Mouse (Mus musculus) limb, embryonic 13.5 days (tissue): ENCODE results near the gene Rnf34. TPM values are rescaled to one million over a fixed set of nuclear protein-coding genes. Genes with fewer than 3 reads are reported as not detected.
A peak's percentile ranks its signal among the peaks of the same experiment; 100 is the strongest.

Experiments
- ATAC-seq: fragments of 200-750 bp; cut with Nextera tagmentation; 2 replicates; pipeline ENCODE4 v1.8.0; 2017; ENCODE audit warnings: low read depth, moderate number of reproducible peaks, moderate TSS enrichment; ENCODE audit not compliant: low FRiP score
- H3K27ac ChIP-seq: fragments of 300-500 bp; sonication (generic); 2 replicates; pipeline ENCODE4 v1.5.1; 2015; ENCODE audit warnings: inconsistent platforms, mild to moderate bottlenecking, moderate library complexity
- H3K27me3 ChIP-seq: fragments of 300-500 bp; sonication (generic); 2 replicates; pipeline ENCODE4 v1.6.1; 2015; ENCODE audit warnings: mild to moderate bottlenecking, inconsistent platforms
- H3K36me3 ChIP-seq: fragments of 300-500 bp; sonication (generic); 2 replicates; pipeline ENCODE4 v1.6.1; 2015; ENCODE audit warnings: inconsistent platforms, mild to moderate bottlenecking, moderate library complexity
- H3K4me1 ChIP-seq: fragments of 300-500 bp; sonication (generic); 2 replicates; pipeline ENCODE4 v1.6.1; 2015; ENCODE audit warnings: inconsistent platforms
- H3K4me2 ChIP-seq: fragments of 300-500 bp; sonication (generic); replicated peaks from 2 replicates; pipeline ENCODE4 v1.6.1; 2015; ENCODE audit warnings: inconsistent platforms, mild to moderate bottlenecking, moderate library complexity
- H3K4me3 ChIP-seq: fragments of 300-500 bp; sonication (generic); 2 replicates; pipeline ENCODE4 v1.5.1; 2015; ENCODE audit warnings: moderate library complexity, mild to moderate bottlenecking, inconsistent platforms
- H3K9ac ChIP-seq: fragments of 300-500 bp; sonication (generic); 2 replicates; pipeline ENCODE4 v1.6.1; 2015; ENCODE audit warnings: mild to moderate bottlenecking, inconsistent platforms
- H3K9me3 ChIP-seq: fragments of 300-500 bp; sonication (generic); 2 replicates; pipeline ENCODE4 v1.6.1; 2016; ENCODE audit warnings: inconsistent platforms
- WGBS: fragments of 180-500 bp; shearing (Covaris S2); methylation state at CpG from one replicate; pipeline ENCODE4 v1.1.7; 2015; 5-methylcytosine and 5-hydroxymethylcytosine counted together
- polyA plus RNA-seq: library from polyadenylated mRNA; unstranded; fragments of >200 nt; fragmentation: Nextera tagmentation; extraction: Ambion mirVana; gene quantifications from 2 replicates; pipeline ENCODE4 v1.2.1, GENCODE M21; 2015

Gene Rnf34
- polyA plus RNA-seq, 1 experiment from 2014 or later, result 42.4 TPM

- 70% methylated on average over 6 of the region's 6 CpGs for WGBS
- H3K27me3 ChIP-seq, result no peaks in the 10 kb centered on the region
- H3K27ac ChIP-seq, result no peak overlapping the region
- no peak overlapping the region for H3K9ac ChIP-seq
- H3K36me3 ChIP-seq, result peaks cover under 1% of the 10 kb centered on the region; the same call in 1 of the 2 replicates
- no peak overlapping the region for H3K4me2 ChIP-seq
- no peaks in the 10 kb centered on the region for H3K9me3 ChIP-seq
- ATAC-seq, result no peak
- H3K4me1 ChIP-seq, result peaks cover 9% of the 10 kb centered on the region
- H3K4me3 ChIP-seq, result no peak overlapping the region
Measured at GRCm38 (mm10) chr5:122824450-122824849, 25.4 kb upstream of the Rnf34 start.

GRCm38 (mm10) chr5:122825099-122825498 lies 24.7 kb upstream of the Rnf34 start:
- H3K4me1 ChIP-seq, result peaks cover 3% of the 10 kb centered on the region
- no peak overlapping the region for H3K27ac ChIP-seq
- no peak overlapping the region for H3K4me2 ChIP-seq
- H3K27me3 ChIP-seq, result no peaks in the 10 kb centered on the region
- 82% methylated on average over 8 of the region's 8 CpGs for WGBS
- H3K36me3 ChIP-seq, result no peaks in the 10 kb centered on the region
- H3K9me3 ChIP-seq, result no peaks in the 10 kb centered on the region
- H3K9ac ChIP-seq, result no peak overlapping the region
- ATAC-seq, result no peak
- no peak overlapping the region for H3K4me3 ChIP-seq

- no peak overlapping the region for H3K4me2 ChIP-seq
- WGBS, result 83% methylated on average over 10 of the region's 10 CpGs
- no peaks in the 10 kb centered on the region for H3K27me3 ChIP-seq
Measured at GRCm38 (mm10) chr5:122832536-122832935, 17.3 kb upstream of the Rnf34 start.

GRCm38 (mm10) chr5:122832996-122833395 lies 16.9 kb upstream of the Rnf34 start:
- Histone ChIP-seq H3K9ac (no peak overlapping the region), H3K4me3 (no peak overlapping the region), H3K4me1 (no peaks in the 10 kb centered on the region), H3K9me3 (no peaks in the 10 kb centered on the region), H3K36me3 (no peaks in the 10 kb centered on the region), H3K4me2 (no peak overlapping the region), H3K27me3 (no peaks in the 10 kb centered on the region), H3K27ac (no peak overlapping the region)
- WGBS, result 83% methylated on average over 10 of the region's 10 CpGs
- no peak for ATAC-seq

More at GRCm38 (mm10) chr5:122832536-122832935, 17.3 kb upstream of the Rnf34 start:
- H3K4me1 ChIP-seq, result no peaks in the 10 kb centered on the region
- H3K4me3 ChIP-seq, result no peak overlapping the region
- ATAC-seq, result no peak
- H3K9me3 ChIP-seq, result no peaks in the 10 kb centered on the region
- H3K9ac ChIP-seq, result no peak overlapping the region
- H3K27ac ChIP-seq, result no peak overlapping the region
- H3K36me3 ChIP-seq, result no peaks in the 10 kb centered on the region

GRCm38 (mm10) chr5:122841126-122841525 lies 8.7 kb upstream of the Rnf34 start:
- no peaks in the 10 kb centered on the region for H3K9me3 ChIP-seq
- H3K27ac ChIP-seq, result no peak overlapping the region
- no peaks in the 10 kb centered on the region for H3K27me3 ChIP-seq
- no peak overlapping the region for H3K9ac ChIP-seq
- no peak overlapping the region for H3K4me2 ChIP-seq
- H3K4me1 ChIP-seq, result no peaks in the 10 kb centered on the region
- 84% methylated on average over 2 of the region's 2 CpGs for WGBS
- H3K4me3 ChIP-seq, result no peak overlapping the region
- H3K36me3 ChIP-seq, result no peaks in the 10 kb centered on the region
- no peak for ATAC-seq

- H3K4me3 ChIP-seq, result no peak overlapping the region
- no peak overlapping the region for H3K4me2 ChIP-seq
- no peaks in the 10 kb centered on the region for H3K27me3 ChIP-seq
- no peaks in the 10 kb centered on the region for H3K9me3 ChIP-seq
- ATAC-seq, result no peak
- WGBS, result 86% methylated on average over 5 of the region's 5 CpGs
- no peaks in the 10 kb centered on the region for H3K36me3 ChIP-seq
- H3K4me1 ChIP-seq, result no peaks in the 10 kb centered on the region; the same call in 1 of the 2 replicates
- H3K9ac ChIP-seq, result no peak overlapping the region
- no peak overlapping the region for H3K27ac ChIP-seq
Measured at GRCm38 (mm10) chr5:122843799-122844198, 6.0 kb upstream of the Rnf34 start.

GRCm38 (mm10) chr5:122850319-122851002 lies 613 bp downstream of the Rnf34 start:
- H3K27me3 ChIP-seq, result no peaks in the 10 kb centered on the region
- peak; percentile 83 for ATAC-seq
- H3K9me3 ChIP-seq, result no peaks in the 10 kb centered on the region
- no peaks in the 10 kb centered on the region for H3K36me3 ChIP-seq
- peak overlapping the region; percentile 98 for H3K9ac ChIP-seq
- H3K4me3 ChIP-seq, result peak overlapping the region; percentile 95
- peak overlapping the region; percentile 89 for H3K27ac ChIP-seq
- H3K4me1 ChIP-seq, result peaks cover 18% of the 10 kb centered on the region
- H3K4me2 ChIP-seq, result peak overlapping the region; percentile 97
- WGBS, result under 1% methylated on average over 38 of the region's 38 CpGs

GRCm38 (mm10) chr5:122852611-122853010 lies 2.8 kb downstream of the Rnf34 start:
- no peak overlapping the region for H3K9ac ChIP-seq
- H3K27ac ChIP-seq, result no peak overlapping the region
- ATAC-seq, result no peak
- WGBS, result 69% methylated on average over 2 of the region's 2 CpGs
- H3K36me3 ChIP-seq, result peaks cover 13% of the 10 kb centered on the region
- no peak overlapping the region for H3K4me2 ChIP-seq
- no peaks in the 10 kb centered on the region for H3K9me3 ChIP-seq
- no peak overlapping the region for H3K4me3 ChIP-seq
- H3K27me3 ChIP-seq, result no peaks in the 10 kb centered on the region
- H3K4me1 ChIP-seq, result peaks cover 18% of the 10 kb centered on the region

- H3K9ac ChIP-seq, result no peak overlapping the region
- no peak overlapping the region for H3K4me2 ChIP-seq
- H3K27ac ChIP-seq, result no peak overlapping the region
- 78% methylated on average over 3 of the region's 3 CpGs for WGBS
- H3K9me3 ChIP-seq, result no peaks in the 10 kb centered on the region
- no peaks in the 10 kb centered on the region for H3K27me3 ChIP-seq
- peaks cover 18% of the 10 kb centered on the region for H3K36me3 ChIP-seq
- ATAC-seq, result no peak
- peaks cover 9% of the 10 kb centered on the region for H3K4me1 ChIP-seq
- no peak overlapping the region for H3K4me3 ChIP-seq
Measured at GRCm38 (mm10) chr5:122855858-122856257, 6.0 kb downstream of the Rnf34 start.

GRCm38 (mm10) chr5:122863053-122863452 lies 13.2 kb downstream of the Rnf34 start:
- Histone ChIP-seq H3K27me3 (no peaks in the 10 kb centered on the region), H3K4me3 (no peak overlapping the region), H3K27ac (no peak overlapping the region), H3K9me3 (no peaks in the 10 kb centered on the region), H3K4me1 (no peaks in the 10 kb centered on the region), H3K4me2 (no peak overlapping the region), H3K9ac (no peak overlapping the region), H3K36me3 (peaks cover 69% of the 10 kb centered on the region)
- no peak for ATAC-seq
- 96% methylated on average over 2 of the region's 2 CpGs for WGBS

- Histone ChIP-seq H3K4me2 (no peak overlapping the region), H3K36me3 (peaks cover 65% of the 10 kb centered on the region), H3K4me3 (no peak overlapping the region), H3K4me1 (no peaks in the 10 kb centered on the region), H3K27me3 (no peaks in the 10 kb centered on the region), H3K27ac (no peak overlapping the region), H3K9ac (no peak overlapping the region), H3K9me3 (no peaks in the 10 kb centered on the region)
- no peak for ATAC-seq
- 90% methylated on average over 3 of the region's 3 CpGs for WGBS
Measured at GRCm38 (mm10) chr5:122872626-122873025, 22.8 kb downstream of the Rnf34 start.

GRCm38 (mm10) chr5:122873573-122873972 lies 23.7 kb downstream of the Rnf34 start:
- no peak overlapping the region for H3K4me2 ChIP-seq
- H3K9ac ChIP-seq, result no peak overlapping the region
- H3K4me1 ChIP-seq, result no peaks in the 10 kb centered on the region
- H3K27me3 ChIP-seq, result no peaks in the 10 kb centered on the region
- no peak for ATAC-seq
- WGBS, result 69% methylated on average over 2 of the region's 2 CpGs
- H3K9me3 ChIP-seq, result no peaks in the 10 kb centered on the region
- H3K36me3 ChIP-seq, result peaks cover 63% of the 10 kb centered on the region
- H3K27ac ChIP-seq, result no peak overlapping the region
- no peak overlapping the region for H3K4me3 ChIP-seq

- no peak overlapping the region for H3K9ac ChIP-seq
- H3K27ac ChIP-seq, result no peak overlapping the region
- H3K4me2 ChIP-seq, result no peak overlapping the region
- no peak overlapping the region for H3K4me3 ChIP-seq
- WGBS, result 87% methylated on average over 3 of the region's 3 CpGs
- peaks cover 64% of the 10 kb centered on the region for H3K36me3 ChIP-seq
- no peaks in the 10 kb centered on the region for H3K27me3 ChIP-seq
- H3K4me1 ChIP-seq, result no peaks in the 10 kb centered on the region
- no peaks in the 10 kb centered on the region for H3K9me3 ChIP-seq
- no peak for ATAC-seq
Measured at GRCm38 (mm10) chr5:122874359-122874758, 24.5 kb downstream of the Rnf34 start.
